17 mouse cellular contexts compared by ENCODE assay signal in genomic region chr5:32278000-32278694, GRCm38 (mm10). TPM values are rescaled to one million over a fixed set of nuclear protein-coding genes. Genes with fewer than 3 reads are reported as not detected.
DNase-seq lines count a peak whose midpoint lies in the region; ATAC-seq and TF ChIP-seq lines count a peak whose summit lies in the region.
"Had no signal": no experiment of that assay in that cellular context is flagged by ENCODE, and none has a peak within 500 bp of the region (broad histone marks: within the 10 kb centered on the region; RNA-seq: fewer than 3 reads in every experiment).

No protein-coding gene starts in this region.

- H3K4me1 ChIP-seq in forebrain, embryonic 15.5 days: peaks cover 15% of the 10 kb centered on the region
- peaks cover 18% of the 10 kb centered on the region for H3K4me1 ChIP-seq in hindbrain, embryonic 15.5 days (replicated peaks)
- H3K4me1 ChIP-seq in midbrain, embryonic 15.5 days: peaks cover 8% of the 10 kb centered on the region
- H3K4me1 ChIP-seq in kidney, adult 2 months (ENCODE audit: control insufficient read depth, insufficient read depth, low read length): no peaks in the 10 kb centered on the region
- H3K4me1 ChIP-seq: intestine, embryonic 15.5 days; liver, embryonic 15.5 days had no signal

- ATAC-seq in forebrain, embryonic 15.5 days (replicated peaks): peak; percentile 71
- ATAC-seq in hindbrain, embryonic 15.5 days (ENCODE audit: low FRiP score, low read depth): peak; percentile 77; the same call in 1 of the 2 replicates
- ATAC-seq in midbrain, embryonic 15.5 days (replicated peaks): peak; percentile 84
- no peak for ATAC-seq in frontal cortex, adult (ENCODE audit: low TSS enrichment)
- ATAC-seq in megakaryocyte, adult 5-6 weeks (ENCODE audit: poor library complexity, severe bottlenecking): no peak
- ATAC-seq: intestine, embryonic 15.5 days had no signal

- no peak overlapping the region for H3K9ac ChIP-seq in forebrain, embryonic 15.5 days (replicated peaks)
- H3K9ac ChIP-seq in hindbrain, embryonic 15.5 days: no peak overlapping the region
- H3K9ac ChIP-seq in midbrain, embryonic 15.5 days: no peak overlapping the region
- H3K9ac ChIP-seq: intestine, embryonic 15.5 days; limb, embryonic 13.5 days; liver, embryonic 15.5 days had no signal

- H3K4me2 ChIP-seq in forebrain, embryonic 15.5 days (replicated peaks): no peak overlapping the region
- no peak overlapping the region for H3K4me2 ChIP-seq in hindbrain, embryonic 15.5 days
- H3K4me2 ChIP-seq in midbrain, embryonic 15.5 days: no peak overlapping the region
- H3K4me2 ChIP-seq: intestine, embryonic 15.5 days; limb, embryonic 13.5 days; liver, embryonic 15.5 days had no signal

- TF ChIP-seq POLR2A in kidney, adult 2 months (IDR thresholded peaks at IDR 0.05; ENCODE audit: low read depth, low read length): no peak

- TF ChIP-seq CTCF in kidney, adult 2 months (conservative IDR thresholded peaks at IDR 0.05; ENCODE audit: insufficient read depth, insufficient read length, low read depth, low read length): no peak

- 36% methylated on average over 5 of the region's 5 CpGs for WGBS in forebrain, embryonic 15.5 days
- 32% methylated on average over 5 of the region's 5 CpGs for WGBS in hindbrain, embryonic 15.5 days
- WGBS in midbrain, embryonic 15.5 days: 39% methylated on average over 5 of the region's 5 CpGs
- 69% methylated on average over 5 of the region's 5 CpGs for WGBS in kidney, adult 2 months

- no peak overlapping the region for H3K4me3 ChIP-seq in forebrain, embryonic 15.5 days
- no peak overlapping the region for H3K4me3 ChIP-seq in hindbrain, embryonic 15.5 days
- H3K4me3 ChIP-seq in midbrain, embryonic 15.5 days: no peak overlapping the region
- no peak overlapping the region for H3K4me3 ChIP-seq in kidney, adult 2 months (ENCODE audit: insufficient read depth, low read depth, low read length)
- H3K4me3 ChIP-seq: intestine, embryonic 15.5 days; limb, embryonic 13.5 days; liver, embryonic 15.5 days had no signal

- no peaks in the 10 kb centered on the region for H3K36me3 ChIP-seq in forebrain, embryonic 15.5 days
- H3K36me3 ChIP-seq in hindbrain, embryonic 15.5 days: no peaks in the 10 kb centered on the region
- no peaks in the 10 kb centered on the region for H3K36me3 ChIP-seq in midbrain, embryonic 15.5 days (replicated peaks)
- no peaks in the 10 kb centered on the region for H3K36me3 ChIP-seq in kidney, adult 2 months (ENCODE audit: control insufficient read depth, insufficient read depth, low read length)
- H3K36me3 ChIP-seq: G1E; intestine, embryonic 15.5 days; limb, embryonic 13.5 days; liver, embryonic 15.5 days had no signal

- DNase-seq in thymus, adult 18-20 months: no peak
- no peak for DNase-seq in kidney, adult 2 months
- DNase-seq: adrenal gland, adult 2 months; cerebellum, postnatal 10 days; heart, adult 18-20 months; lung, postnatal 14 days had no signal

- H3K9me3 ChIP-seq in forebrain, embryonic 15.5 days: no peaks in the 10 kb centered on the region
- no peaks in the 10 kb centered on the region for H3K9me3 ChIP-seq in hindbrain, embryonic 15.5 days
- no peaks in the 10 kb centered on the region for H3K9me3 ChIP-seq in midbrain, embryonic 15.5 days
- H3K9me3 ChIP-seq: G1E; intestine, embryonic 15.5 days; limb, embryonic 13.5 days; liver, embryonic 15.5 days had no signal

- H3K27me3 ChIP-seq in forebrain, embryonic 15.5 days: no peaks in the 10 kb centered on the region
- H3K27me3 ChIP-seq in hindbrain, embryonic 15.5 days: no peaks in the 10 kb centered on the region
- H3K27me3 ChIP-seq in midbrain, embryonic 15.5 days (replicated peaks): no peaks in the 10 kb centered on the region
- H3K27me3 ChIP-seq in kidney, adult 2 months (replicated peaks; ENCODE audit: control insufficient read depth, insufficient read depth, low read length): no peaks in the 10 kb centered on the region
- H3K27me3 ChIP-seq: intestine, embryonic 15.5 days; limb, embryonic 13.5 days; liver, embryonic 15.5 days had no signal

- peak overlapping the region; percentile 53 for H3K27ac ChIP-seq in forebrain, embryonic 15.5 days (replicated peaks)
- H3K27ac ChIP-seq in hindbrain, embryonic 15.5 days (replicated peaks): peak overlapping the region; percentile 56
- peak overlapping the region; percentile 60; the same call in 1 of the 2 replicates for H3K27ac ChIP-seq in midbrain, embryonic 15.5 days
- no peak overlapping the region for H3K27ac ChIP-seq in kidney, adult 2 months (ENCODE audit: insufficient read depth, low read depth, low read length)
- H3K27ac ChIP-seq: intestine, embryonic 15.5 days; kidney, postnatal 0 days; limb, embryonic 13.5 days; liver, embryonic 15.5 days had no signal

RNA-seq across cellular contexts. Expression of gene Plb1, which starts 45.6 kb away (rescaled TPM):
- polyA plus RNA-seq in forebrain, embryonic 15.5 days (2015; fragmentation: Nextera tagmentation; extraction: Ambion mirVana): 0.06 TPM in 1 of 2 replicates, not detected in the other
- 0.20 TPM in 1 of 2 replicates, not detected in the other for polyA plus RNA-seq in hindbrain, embryonic 15.5 days (2015; fragmentation: Nextera tagmentation; extraction: Ambion mirVana)
- polyA plus RNA-seq in midbrain, embryonic 15.5 days (2015; fragmentation: Nextera tagmentation; extraction: Ambion mirVana): 0.11 and 0.12 TPM in 2 replicates
- polyA plus RNA-seq in kidney, adult 2 months (2012; rRNA removed): 0.02 and 0.03 TPM in 2 replicates
- total RNA-seq in megakaryocyte, adult 5-6 weeks (2015): not detected in 2 replicates
- total RNA-seq in megakaryocyte, adult 5-6 weeks (2017): not detected in 2 replicates
- total RNA-seq: adrenal gland, adult 2 months; monocyte, adult 5-6 weeks had no signal
- polyA plus RNA-seq: G1E had no signal

Comparison
In these comparisons a context has a peak if more than half of its experiments do, and no peak if none do; other contexts are left out.
1. ATAC-seq: peak in forebrain, embryonic 15.5 days (single experiment), hindbrain, embryonic 15.5 days (single experiment) and midbrain, embryonic 15.5 days (single experiment); none in frontal cortex, adult (single experiment) and megakaryocyte, adult 5-6 weeks (single experiment).